Mouse (Mus musculus): Measurements from ENCODE around the gene Cnot6.

DNA sequence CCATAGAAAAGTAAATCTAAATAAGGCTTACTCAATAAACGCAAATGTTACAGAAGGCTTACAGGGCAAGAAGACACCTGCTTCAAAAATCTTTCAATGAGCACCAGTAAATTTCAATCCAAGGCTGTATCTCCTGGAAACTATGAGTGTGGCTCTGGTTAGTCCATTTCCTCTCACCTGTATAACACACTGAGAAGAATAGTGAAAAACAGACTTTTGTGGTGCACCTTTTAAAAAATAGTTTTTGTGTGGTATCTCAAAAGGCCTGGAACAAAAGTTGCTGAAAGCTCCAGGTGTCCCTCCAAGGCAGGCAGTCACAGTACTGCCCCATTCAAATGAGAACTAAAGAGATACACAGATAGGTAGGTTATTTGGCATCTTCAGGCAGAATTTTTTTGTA is 13.4 kb downstream of the Cnot6 start:
- TF ChIP-seq CTCF (IDR thresholded peaks at IDR 0.05; ENCODE audit: insufficient read depth, low read length) (no peak), POLR2A (IDR thresholded peaks at IDR 0.05; ENCODE audit: borderline replicate concordance, extremely low read depth, low read depth, low read length) (no peak)

All from lung, adult 2 months (tissue).